Mouse (Mus musculus): ENCODE results near the gene Ttc14.

The Ttc14 gene

DNA sequence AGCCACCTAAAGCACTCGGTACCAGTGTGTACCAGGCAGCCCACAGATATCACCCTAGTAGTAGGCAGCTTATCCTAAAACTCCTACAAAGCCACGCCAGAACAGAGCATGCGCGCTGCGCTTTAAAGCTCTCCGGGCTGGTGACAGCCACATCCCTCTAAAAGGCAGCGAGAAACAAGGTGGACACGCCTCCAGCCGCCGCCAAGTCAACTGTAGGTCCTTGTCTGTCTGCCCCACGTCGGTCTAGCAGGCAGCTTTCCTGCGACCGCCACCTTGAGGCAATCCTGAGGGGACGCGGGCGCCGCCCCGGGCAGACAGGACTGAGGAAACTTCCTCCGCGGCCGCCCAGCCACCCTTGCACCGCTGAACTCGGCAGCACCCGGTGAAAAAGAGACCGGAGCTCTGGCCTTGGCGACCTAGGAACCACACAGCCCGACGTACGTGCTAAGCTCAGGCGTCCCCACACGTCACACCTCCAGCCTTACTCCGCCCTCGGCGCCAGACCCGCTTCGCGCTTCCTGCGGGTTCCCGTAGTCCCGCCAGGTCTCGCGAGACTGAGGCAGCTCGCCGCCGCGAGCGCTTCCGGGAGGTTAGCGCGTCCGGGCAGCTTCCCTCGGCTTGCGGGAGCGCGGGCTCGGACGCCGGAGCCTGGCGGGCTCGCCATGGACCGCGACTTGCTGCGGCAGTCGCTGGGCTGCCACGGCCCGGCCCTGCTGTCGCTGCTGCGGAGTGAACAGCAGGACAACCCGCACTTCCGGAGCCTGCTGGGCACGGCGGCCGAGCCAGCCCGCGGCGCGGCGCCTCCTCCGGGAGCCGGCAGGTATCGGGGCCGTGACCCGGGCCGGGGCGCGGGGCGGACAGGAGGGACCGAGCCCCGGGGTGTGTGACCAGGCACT is at the start of gene Ttc14:
Gene Ttc14, plus strand, starts transcription at position 216 of the 896 bp plus-strand sequence.
- DNase-seq = peak; percentile 99

DNA sequence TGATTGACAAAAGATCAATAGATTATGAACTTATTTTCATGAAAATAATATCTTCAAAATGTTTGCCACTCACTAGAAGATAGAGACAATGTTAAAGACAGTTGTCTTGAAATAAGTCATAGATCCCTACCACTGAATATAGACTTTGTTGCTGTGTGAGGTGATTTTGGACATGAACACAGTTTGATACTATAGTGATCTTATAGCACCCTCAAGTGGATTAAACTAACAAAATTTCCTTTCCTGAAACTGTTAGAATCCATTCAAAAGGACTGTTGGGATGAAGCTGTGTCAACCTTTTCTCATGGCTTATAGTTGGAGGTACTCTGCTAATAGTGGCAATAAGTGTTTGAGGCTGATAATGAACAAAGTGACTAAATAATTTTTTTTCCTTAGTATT is 8.7 kb upstream of the Ttc14 start:
- no peak for DNase-seq

DNA sequence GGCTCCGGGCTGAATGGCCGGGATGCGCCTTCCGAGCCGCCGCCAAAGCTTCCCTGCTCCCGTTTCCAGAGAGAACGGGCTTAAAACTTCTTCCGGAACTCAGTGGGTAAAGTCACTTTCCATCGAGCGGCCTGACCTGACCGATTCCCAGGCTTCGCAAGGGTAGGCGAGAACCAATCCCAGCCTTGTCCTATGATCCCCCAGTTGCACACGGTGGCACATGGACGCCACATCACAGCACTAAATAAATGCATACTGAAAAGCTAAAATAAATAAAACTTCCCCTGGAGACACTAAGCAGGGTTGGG is 835 bp downstream of the Ttc14 start:
- DNase-seq = no peak

DNA sequence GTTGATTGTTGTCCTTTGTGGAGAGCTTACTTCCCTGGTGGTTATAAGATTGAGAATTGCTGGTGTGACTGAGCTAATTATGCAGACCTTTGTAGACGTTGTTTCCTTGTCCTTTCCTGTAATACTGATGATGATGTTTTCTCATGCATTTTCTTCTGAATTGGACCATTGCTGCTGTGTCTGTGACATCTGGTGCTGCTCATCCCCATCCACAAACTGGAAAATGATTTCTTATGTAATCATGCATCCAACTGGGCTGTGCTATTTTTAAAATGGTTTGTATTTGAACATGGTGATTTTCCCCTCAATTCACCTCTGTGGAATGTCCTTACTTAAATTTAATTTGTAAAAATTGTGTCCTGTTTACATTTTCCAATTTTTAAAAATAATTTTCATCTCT is 7.5 kb downstream of the Ttc14 start:
- DNase-seq = no peak

DNA sequence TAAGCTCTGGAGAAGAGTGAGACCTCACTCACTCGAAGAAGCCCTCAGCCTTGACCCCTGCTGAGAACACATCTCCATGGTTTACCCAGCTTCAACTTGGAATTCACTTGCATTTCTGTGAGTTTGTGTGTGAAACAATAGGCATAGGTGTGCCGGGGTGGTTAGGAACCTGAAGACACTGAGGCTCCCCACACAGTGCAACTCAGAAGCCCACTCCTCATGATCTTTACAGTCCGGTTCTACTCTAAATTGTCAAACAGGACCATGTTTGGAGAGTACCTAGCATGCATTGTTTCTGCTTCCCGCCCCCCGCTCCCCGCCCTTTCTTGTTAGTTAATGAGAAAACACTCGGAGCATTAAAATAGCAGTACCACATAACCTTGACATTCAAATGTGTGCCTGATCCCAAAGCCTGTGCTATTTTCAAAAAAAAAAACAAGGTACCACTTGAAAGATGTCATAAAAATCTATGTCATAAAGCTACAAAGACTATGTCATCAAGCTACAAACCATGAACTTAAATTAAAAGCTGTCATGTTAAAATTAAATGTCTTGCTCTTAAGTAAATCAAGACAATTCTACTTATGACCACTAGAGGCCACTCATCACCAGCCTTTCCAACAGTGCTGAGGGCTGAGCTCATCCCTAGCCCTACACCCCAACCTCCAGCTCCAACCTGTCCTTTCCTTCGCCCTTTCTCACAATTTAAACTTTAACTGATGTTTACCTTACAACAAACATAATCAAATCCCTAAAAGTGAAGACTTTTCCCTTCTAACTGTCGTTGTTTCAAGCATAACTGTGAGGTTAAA is 24.7 kb downstream of the Ttc14 start:
- peak; percentile 14 for DNase-seq

DNA sequence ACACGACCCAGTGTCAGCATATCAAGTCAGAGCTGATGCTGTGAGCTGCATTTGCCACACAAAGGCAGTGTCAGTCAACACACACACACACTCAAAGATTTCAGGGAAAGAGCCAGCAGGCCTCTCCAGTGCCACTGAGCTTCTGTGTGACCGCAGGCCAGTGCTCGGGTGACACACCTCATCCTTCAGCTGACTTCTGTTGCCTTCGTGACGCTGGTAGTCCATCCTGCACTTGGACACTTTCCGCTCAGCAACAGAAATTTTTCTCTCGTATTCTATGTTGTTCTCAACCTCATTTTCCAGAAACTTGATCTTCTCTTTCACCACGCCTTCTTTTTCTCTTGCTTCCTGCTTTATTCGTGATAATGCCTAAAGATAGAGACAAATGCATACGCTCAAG is 32.7 kb downstream of the Ttc14 start:
- no peak for DNase-seq

DNA sequence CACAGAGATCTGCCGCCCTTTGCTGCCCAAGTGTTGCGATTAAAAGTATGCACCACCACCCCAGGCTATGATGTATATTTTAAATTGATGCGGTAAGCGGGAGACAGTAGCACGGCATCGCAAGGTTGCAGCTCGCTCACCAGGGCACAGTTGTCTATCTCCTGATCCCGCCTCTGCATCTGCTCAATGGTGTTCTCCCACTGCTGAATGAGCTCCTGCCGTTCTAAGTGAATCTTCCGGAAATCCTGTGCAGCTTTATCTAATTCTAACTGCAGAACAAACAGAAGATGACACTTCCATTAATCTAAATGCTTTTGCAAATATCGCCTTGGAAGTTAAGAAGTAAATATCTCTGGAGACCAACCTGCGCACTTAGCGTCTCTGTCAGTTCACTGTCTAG is 36.9 kb downstream of the Ttc14 start:
- DNase-seq = no peak

DNA sequence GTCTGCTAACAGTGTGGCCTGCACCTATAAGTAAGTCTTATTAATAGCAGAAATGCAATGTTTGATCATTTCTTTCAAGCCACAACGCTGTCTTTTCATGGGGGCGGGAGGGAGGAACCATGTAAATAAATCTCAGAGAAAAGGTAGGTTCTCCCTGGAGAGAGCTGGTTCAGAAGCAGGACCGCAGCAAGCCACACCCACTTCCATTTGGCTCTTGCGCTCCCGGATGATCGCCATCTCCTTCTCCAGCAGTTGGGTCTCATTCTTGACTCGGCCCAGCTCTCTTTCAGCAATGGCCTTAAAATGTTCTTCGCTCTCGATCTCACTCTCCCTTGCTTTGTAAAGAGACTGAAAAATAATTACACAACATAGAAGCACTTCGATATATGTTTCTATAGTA is 39.2 kb downstream of the Ttc14 start:
- no peak for DNase-seq

DNA sequence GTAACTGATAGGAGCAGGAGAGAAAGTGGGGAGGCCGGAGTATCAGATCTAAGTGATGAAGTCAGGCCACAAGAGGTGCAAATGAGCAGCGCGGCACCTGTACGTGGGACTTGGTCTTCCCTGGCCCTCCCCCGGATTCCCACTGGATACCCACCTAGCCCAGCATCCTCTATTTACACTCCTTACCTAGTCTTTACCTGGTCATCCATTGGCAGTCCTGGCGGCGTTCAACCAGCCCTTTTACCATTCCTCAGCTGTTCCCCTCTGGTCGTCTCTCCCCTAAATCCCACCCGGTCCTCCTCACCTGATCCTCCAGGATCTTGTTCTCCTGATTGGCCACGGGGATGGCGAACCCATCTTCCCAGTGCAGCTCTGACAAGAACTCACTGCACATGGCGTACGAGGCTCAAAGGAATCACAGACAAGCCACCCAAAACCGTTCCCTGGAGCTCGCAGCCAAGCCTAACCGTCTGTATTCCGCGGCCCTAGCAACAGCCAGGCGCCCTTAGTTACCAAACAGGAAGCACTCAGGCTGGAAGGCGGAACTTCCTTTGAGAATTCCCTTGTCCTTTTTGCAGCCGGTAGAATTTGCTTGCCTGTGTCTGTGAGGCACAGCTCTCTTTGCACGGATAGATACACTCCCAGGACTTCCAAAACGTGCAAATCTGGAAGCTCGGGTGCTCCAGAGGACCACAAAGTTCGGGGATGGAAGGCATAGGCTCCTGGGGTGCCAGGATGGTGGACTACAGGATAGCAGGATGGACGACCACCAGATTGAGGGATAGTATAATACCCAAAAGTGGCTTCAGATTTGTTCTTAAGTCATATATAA is 44.4 kb downstream of the Ttc14 start, which contains the start of gene Ccdc39:
Gene Ccdc39, minus strand, starts transcription at position 510 of the 832 bp plus-strand sequence.
- peak; percentile 57 for DNase-seq

DNA sequence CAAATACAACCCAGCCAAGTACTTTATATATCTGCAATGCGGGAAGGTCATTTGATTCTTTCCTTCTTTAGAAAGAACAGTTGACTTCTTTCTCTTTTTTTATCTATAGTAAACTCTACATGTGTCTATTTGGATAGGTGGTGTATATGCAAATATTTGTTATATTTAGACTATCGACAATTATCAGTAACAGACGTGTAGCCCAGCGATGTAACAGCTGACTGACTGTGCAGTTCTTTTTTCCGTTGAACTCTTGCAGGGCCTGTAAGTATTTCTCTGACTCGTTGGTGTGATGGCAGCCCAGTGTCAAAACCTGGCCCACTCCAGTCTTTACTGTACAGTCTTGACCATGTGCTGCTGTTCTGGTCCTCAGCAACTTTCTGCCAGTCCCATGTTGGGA is 47.0 kb downstream of the Ttc14 start:
- DNase-seq = no peak

DNA sequence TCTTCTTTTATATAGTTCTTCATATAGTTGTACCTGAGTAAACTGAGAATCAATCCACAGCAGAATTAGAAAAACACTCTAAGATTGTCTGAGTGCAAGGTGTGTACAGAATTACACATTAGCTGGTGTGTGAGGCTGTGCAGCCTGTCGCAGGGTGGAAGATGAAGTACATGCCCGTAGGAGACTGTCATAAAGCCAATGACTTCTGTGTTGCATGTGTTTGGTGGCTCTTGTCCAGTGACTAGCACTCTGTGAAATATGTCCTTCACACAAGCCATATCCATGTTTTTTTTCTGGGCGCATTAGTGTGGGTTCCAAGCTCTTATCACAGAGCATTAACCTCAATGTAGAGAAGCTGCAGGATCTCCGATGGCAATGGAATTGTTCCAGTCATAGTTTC is 51.2 kb downstream of the Ttc14 start:
- DNase-seq = no peak

DNA sequence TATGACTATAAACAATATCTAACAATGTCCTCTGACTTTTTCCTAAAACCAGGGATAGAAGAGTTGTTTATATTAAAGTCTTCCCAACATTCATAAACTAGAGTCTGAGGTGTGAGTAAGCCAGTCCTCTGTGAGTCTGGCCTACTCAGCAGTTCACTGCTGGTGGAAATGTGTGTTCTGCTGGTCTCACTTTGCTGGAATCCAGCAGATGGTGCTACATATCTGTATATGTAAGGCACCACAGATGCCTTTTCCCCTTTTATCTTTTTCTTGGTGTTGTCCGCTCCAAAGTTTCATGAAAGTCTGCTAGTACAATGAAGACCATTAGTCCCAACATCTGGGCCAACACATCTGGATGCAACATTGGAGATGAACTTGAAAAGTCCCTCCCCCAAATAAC is 53.4 kb downstream of the Ttc14 start:
- no peak for DNase-seq

DNA sequence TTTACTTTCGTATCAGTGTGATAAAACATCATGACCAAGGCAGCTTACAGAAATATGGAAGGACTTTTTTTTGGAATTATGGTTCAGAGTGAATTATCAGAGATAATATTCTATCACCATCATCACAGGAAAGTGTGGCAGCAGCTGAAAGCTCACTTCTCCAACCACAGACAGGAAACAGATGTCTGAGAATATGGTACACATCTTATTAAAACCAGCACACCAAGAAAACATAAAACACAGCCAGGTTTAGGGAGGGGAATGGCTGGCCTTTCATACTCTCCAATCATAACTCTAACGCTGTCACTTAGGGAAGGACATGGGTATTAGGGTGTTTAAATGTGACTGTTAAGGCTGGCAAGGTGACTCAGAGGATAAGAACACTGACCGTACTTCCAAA is 59.3 kb downstream of the Ttc14 start:
- DNase-seq = no peak

DNA sequence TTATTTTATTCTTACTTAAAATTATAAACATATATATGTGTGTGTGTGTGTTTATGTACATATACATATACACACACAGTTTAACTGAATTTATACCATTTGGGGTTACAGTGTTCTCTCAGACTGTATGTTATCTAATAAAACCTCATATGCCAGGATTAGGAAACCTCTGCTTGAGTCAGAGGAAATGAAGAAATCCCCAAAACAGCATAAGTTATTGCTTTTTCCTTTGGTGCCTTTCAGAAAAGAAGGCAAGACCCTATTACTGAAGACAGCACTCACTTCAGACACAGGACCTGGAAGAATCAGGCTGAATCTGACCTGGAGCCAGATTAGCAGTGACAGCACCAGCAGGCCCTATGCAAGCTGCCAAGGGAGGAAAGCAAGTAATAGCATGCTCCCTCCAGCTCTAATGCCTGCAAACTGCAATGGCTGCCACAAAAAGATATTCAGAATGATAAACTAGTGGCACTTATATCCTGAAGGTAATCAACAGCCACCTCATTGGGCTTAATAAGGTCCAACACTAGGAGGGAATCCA is 64.4 kb downstream of the Ttc14 start:
- DNase-seq = no peak

All from thymus, postnatal 25 days (tissue).